Mouse (Mus musculus) spleen, adult 2 months (tissue): ENCODE results near the gene Defb45. TPM values are rescaled to one million over a fixed set of nuclear protein-coding genes. Genes with fewer than 3 reads are reported as not detected.

Experiments
- DNase-seq, 2 experiments: peaks; one replicate each; pipeline versions ENCODE4 v3.0.0 to v3.0.0-alpha.2; 2012 to 2021; ENCODE audit warnings: low spot score in 2 of 2, low read depth in 1 of 2
- H3K27ac ChIP-seq: fragments of 200-500 bp; 2 replicates; pipeline ENCODE4 v1.5.1; 2012; ENCODE audit warnings: low read length, inconsistent platforms; ENCODE audit not compliant: insufficient read depth
- H3K27me3 ChIP-seq: fragments of 200-500 bp; 2 replicates; pipeline ENCODE4 v1.6.1; 2012; ENCODE audit warnings: mild to moderate bottlenecking, moderate library complexity, low read length, inconsistent platforms; ENCODE audit not compliant: control insufficient read depth, insufficient read depth
- H3K36me3 ChIP-seq: fragments of 200-500 bp; 2 replicates; pipeline ENCODE4 v1.6.1; 2012; ENCODE audit warnings: mild to moderate bottlenecking, low read length, inconsistent platforms; ENCODE audit not compliant: control insufficient read depth, insufficient read depth
- H3K4me1 ChIP-seq: fragments of 200-500 bp; 2 replicates; pipeline ENCODE4 v1.6.1; 2011; ENCODE audit warnings: inconsistent platforms; ENCODE audit not compliant: control insufficient read depth, insufficient read depth, insufficient read length
- H3K4me3 ChIP-seq: fragments of 200-500 bp; 2 replicates; pipeline ENCODE4 v1.5.1; 2011; ENCODE audit warnings: mild to moderate bottlenecking, inconsistent platforms; ENCODE audit not compliant: insufficient read depth, insufficient read length; ENCODE audit errors: extremely low read depth
- CTCF ChIP-seq: fragments of 200-500 bp; IDR thresholded peaks from 2 replicates; pipeline ENCODE4 v1.5.1; 2011; ENCODE audit warnings: mild to moderate bottlenecking, inconsistent platforms; ENCODE audit not compliant: insufficient read depth, insufficient read length, insufficient replicate concordance; ENCODE audit errors: extremely low read depth
- POLR2A ChIP-seq: fragments of 200-500 bp; IDR thresholded peaks from 2 replicates; pipeline ENCODE4 v1.6.1; 2011; ENCODE audit warnings: low read depth, low read length, inconsistent platforms
- WGBS: fragments of 180-500 bp; shearing (Covaris S2); methylation state at CpG from one replicate; pipeline ENCODE4 v1.1.7; 2018; 5-methylcytosine and 5-hydroxymethylcytosine counted together
- polyA plus RNA-seq: library from polyadenylated mRNA; depleted of rRNA; stranded (reverse); fragments of >200 nt; gene quantifications from 2 replicates; pipeline ENCODE4 v1.2.3, GENCODE M21; 2012

Defb45 gene
- polyA plus RNA-seq, 1 experiment = not detected

DNA sequence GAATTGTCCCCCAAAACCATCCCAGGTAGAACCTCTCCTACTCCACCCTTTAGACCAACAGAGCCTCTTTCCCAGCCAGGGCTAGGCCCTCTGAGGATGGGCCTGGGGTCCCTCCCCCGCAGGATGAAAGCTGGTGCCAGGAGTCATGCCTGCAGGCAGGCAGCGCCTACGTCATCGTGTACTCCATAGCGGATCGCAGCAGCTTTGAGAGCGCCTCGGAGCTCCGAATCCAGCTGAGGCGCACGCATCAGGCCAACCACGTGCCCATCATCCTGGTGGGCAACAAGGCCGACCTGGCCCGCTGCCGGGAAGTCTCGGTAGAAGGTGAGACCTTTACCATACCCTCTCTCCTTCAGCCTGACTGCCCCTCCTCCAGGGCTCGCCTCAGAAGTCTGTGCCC is 34.1 kb upstream of the Defb45 start:
- no peaks in the 10 kb centered on the region for H3K36me3 ChIP-seq
- no peak for TF ChIP-seq CTCF
- TF ChIP-seq POLR2A = no peak
- H3K27me3 ChIP-seq = no peaks in the 10 kb centered on the region
- no peak for DNase-seq
- 62% methylated on average over 17 of the region's 17 CpGs for WGBS
- no peak overlapping the region for H3K27ac ChIP-seq
- H3K4me3 ChIP-seq = no peak overlapping the region
- H3K4me1 ChIP-seq = no peaks in the 10 kb centered on the region

DNA sequence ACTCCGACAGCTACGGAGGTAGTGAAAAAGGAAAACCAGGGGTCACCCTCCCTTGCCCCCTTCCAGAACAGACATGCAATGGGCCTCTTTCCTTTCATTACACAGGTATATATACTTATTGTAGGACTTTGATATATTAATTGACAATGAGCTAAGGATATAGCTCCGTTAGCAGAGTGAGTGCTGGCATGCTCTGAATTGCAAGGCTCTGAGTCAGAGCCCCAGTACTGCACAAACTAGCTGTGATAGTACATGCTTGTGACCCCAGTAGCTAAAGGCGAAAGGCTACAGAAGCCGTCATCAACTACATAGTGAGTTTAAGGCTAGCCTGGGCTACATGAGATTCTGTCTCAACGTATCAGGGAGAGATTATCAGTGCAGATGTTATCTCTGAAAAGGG is 30.7 kb upstream of the Defb45 start:
- TF ChIP-seq POLR2A (no peak), CTCF (no peak)
- peaks cover 6% of the 10 kb centered on the region for H3K27me3 ChIP-seq

DNA sequence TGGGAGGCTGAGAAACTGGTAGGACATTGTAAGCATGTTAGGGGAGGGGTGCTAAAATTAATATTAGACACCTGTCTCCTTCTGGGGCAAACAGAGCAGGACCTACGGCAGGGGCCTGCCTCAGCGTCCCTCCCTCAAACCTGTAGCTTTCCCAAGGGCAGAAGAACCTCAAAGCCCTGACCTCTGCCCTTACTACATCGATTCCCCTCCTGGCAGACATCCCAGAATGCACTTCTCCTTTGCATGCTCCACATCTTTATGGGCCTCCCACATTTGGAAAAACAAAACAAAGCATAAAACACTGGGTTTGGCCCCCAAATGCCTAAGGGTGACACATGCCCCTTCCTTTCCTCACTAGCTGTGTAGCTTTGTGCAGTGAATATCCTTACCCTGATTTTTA is 30.0 kb upstream of the Defb45 start:
- no peaks in the 10 kb centered on the region for H3K4me1 ChIP-seq
- H3K27ac ChIP-seq = no peak overlapping the region
- peaks cover 6% of the 10 kb centered on the region for H3K27me3 ChIP-seq
- no peak for TF ChIP-seq POLR2A
- no peak for TF ChIP-seq CTCF
- WGBS = 53% methylated on average over 3 of the region's 3 CpGs
- no peaks in the 10 kb centered on the region for H3K36me3 ChIP-seq
- H3K4me3 ChIP-seq = no peak overlapping the region
- no peak for DNase-seq

More for the DNA sequence above, 30.7 kb upstream of the Defb45 start:
- H3K4me1 ChIP-seq = no peaks in the 10 kb centered on the region
- no peaks in the 10 kb centered on the region for H3K36me3 ChIP-seq
- H3K4me3 ChIP-seq = no peak overlapping the region
- DNase-seq = no peak
- H3K27ac ChIP-seq = no peak overlapping the region
- WGBS = 91% methylated on average over 6 of the region's 6 CpGs

GRCm38 (mm10) chr2:152628066-152628465 is 28.9 kb upstream of the Defb45 start:
- no peaks in the 10 kb centered on the region for H3K4me1 ChIP-seq
- DNase-seq = no peak
- H3K4me3 ChIP-seq = peak overlapping the region; percentile 20; the same call in 1 of the 2 replicates
- H3K36me3 ChIP-seq = no peaks in the 10 kb centered on the region
- no peak overlapping the region for H3K27ac ChIP-seq
- TF ChIP-seq CTCF (no peak), POLR2A (no peak)
- WGBS = 65% methylated on average over 17 of the region's 17 CpGs
- peaks cover 6% of the 10 kb centered on the region for H3K27me3 ChIP-seq

- Histone ChIP-seq H3K4me3 (peak within 1 kb of the TSS; percentile 50), H3K27ac (peak within 1 kb of the TSS; percentile 57), H3K4me1 (no peaks in the 10 kb centered on the region), H3K36me3 (no peaks in the 10 kb centered on the region), H3K27me3 (peaks cover 6% of the 10 kb centered on the region)
- WGBS = 5% methylated on average over 57 of the region's 59 CpGs
- DNase-seq = no peak
- TF ChIP-seq CTCF (no peak), POLR2A (no peak)
Measured at GRCm38 (mm10) chr2:152626774-152627591, 27.8 kb upstream of the Defb45 start, which contains the start of gene Rem1. TSS of gene Rem1 (plus strand) at chr2:152626951.

DNA sequence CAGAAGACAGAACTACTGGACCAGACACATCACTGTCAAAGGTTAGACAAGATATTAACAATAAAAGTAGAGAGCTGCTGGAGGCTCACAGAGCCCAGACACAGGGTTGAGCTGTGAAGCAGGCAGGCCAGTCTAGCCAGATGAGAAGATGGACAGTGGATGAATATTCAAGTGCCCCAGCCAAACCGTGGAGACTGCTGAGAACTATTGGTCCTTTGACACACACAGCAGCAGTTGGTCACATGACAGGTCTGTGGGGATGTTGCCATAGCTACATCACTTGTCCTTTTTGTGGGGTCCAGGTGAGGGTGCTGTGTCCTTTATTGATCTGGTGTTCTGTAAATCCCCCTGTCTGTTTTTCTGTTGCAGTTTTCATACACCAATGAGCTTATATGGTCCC is 26.1 kb upstream of the Defb45 start:
- no peak overlapping the region for H3K4me3 ChIP-seq
- no peak overlapping the region for H3K27ac ChIP-seq
- TF ChIP-seq CTCF = no peak
- no peak for TF ChIP-seq POLR2A
- H3K27me3 ChIP-seq = peaks cover 6% of the 10 kb centered on the region
- WGBS = 44% methylated on average over 1 of the region's 1 CpGs
- no peak for DNase-seq
- H3K36me3 ChIP-seq = no peaks in the 10 kb centered on the region
- H3K4me1 ChIP-seq = no peaks in the 10 kb centered on the region; the same call in 1 of the 2 replicates

DNA sequence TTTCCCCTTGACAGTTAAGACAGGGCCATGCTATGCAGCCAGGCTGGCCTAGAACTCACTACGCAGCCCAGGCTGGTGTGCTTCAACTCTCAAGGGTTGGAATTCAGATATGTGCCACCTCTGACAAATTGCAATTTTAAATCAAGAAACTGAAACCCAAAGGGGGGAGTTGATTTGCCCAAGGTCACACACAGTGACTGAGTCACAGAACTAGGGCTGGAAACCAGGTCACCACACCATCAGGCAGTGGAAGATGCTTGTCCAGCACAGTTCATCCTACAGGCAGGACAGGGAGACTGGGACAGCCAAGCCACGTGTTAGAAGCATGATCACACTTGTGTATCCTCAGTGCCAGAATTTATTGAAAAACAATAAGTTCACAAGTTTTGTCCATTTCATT is 25.4 kb upstream of the Defb45 start:
- Histone ChIP-seq H3K4me1 (no peaks in the 10 kb centered on the region; the same call in 1 of the 2 replicates), H3K27ac (no peak overlapping the region), H3K4me3 (no peak overlapping the region), H3K27me3 (peaks cover 6% of the 10 kb centered on the region), H3K36me3 (no peaks in the 10 kb centered on the region)
- DNase-seq = no peak
- 92% methylated on average over 2 of the region's 2 CpGs for WGBS
- no peak for TF ChIP-seq CTCF
- no peak for TF ChIP-seq POLR2A
